Mouse (Mus musculus) liver (tissue): ENCODE results near the gene Otoa.
A peak's percentile ranks its signal among the peaks of the same experiment; 100 is the strongest.

Experiments used
- DNase-seq: peaks from one replicate; pipeline ENCODE4 v3.0.0-alpha.2; 2020; ENCODE audit warnings: mixed read lengths

Otoa gene

DNA sequence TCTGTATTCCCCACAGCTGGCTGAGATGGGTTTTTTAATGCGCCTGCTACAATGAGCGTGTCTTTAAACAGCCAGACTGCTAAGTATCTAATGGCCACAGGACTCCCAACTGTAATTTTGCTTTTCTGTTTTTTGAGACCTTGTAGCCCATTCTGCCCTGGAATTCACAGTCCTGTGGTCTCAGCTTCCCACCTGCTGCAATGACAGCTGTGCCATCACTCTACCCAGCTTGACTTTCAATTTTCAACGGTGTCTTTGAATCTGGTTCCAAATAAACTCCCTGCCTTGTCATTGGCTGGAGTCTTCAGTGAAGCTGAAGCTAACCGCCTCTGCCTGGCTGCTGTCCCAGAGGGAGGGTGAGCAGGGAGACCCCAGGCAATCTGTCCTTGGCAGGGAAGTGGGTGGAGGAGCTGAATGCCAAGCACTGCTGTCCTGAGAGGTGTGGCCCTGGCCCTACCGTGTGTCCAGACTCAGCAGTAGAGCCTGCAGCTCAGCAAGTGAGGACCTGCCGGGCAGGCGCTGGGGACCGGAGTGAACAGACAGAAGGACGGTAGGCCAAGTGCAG lies 1.6 kb downstream of the Otoa start:
- no peak for DNase-seq

DNA sequence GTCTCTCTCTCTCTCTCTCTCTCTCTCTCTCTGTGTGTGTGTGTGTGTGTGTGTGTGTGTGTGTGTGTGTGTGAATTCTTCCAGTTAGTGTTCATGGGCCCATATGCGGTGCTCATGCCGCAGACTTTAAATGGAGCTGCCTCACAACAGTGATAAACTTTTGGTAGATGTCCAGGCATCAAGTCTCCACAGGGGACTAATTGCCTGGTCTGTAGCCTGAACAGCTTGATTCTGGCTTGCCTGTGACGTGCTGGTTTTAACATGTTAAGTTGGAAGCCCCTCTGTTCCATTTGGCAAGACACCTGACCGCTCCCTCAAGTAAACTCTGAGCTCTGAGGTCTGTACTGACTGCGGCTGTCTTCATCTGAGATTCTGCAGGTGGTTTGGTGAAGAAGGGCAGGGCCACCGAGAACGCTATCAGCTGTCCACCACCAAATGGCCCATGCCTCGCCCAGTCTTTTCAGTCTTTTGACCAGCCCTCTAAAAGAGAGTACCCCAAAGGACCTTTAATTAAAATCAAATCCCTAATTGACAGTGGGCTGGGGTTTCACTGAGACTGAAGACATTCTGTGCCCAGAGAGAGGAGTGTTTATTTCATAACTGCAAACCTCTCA lies 3.5 kb downstream of the Otoa start:
- no peak for DNase-seq

DNA sequence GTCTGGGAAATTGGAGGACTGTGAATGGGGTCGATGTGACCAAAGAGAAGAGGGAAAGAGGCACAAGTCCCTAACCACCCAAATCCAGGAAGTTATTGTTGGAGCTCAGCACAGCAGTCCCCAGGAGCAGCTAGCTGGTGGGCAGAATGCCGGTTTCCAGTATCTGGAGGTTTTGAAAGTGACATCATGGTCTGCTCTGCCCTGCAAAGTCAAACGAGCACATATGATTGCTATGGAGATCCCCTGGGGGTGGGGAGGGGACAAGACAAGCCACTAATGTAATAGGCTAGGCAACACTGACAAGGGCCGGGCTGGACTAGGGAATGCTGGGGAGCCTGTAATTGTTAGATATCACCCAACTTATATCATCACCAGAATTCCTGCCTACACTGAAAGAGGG lies 4.0 kb downstream of the Otoa start:
- no peak for DNase-seq

DNA sequence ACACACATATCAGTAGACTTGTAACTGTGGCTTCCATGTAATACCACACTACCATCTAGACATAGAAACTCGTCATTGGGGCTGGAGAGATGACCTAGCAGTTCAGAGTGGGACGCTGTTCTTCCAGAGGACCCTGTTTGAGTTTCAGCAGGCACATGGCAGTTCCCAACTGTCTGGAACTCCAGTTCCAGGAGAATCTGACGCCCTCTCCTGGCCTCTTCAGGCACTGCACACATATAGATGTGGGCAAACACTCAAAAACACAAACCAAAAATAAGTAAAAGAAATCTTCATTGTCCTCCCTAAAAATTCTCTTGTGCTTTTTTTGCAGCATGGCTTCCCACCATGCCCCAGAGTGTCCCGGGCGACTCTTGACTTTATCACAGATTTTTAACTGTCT lies 7.3 kb downstream of the Otoa start:
- no peak for DNase-seq

- no peak for DNase-seq
These were observed 9.3 kb downstream of the Otoa start for GRCm38 (mm10) chr7:121090748-121091147.

- no peak for DNase-seq
These were observed 11.6 kb downstream of the Otoa start for GRCm38 (mm10) chr7:121093026-121093425.

DNA sequence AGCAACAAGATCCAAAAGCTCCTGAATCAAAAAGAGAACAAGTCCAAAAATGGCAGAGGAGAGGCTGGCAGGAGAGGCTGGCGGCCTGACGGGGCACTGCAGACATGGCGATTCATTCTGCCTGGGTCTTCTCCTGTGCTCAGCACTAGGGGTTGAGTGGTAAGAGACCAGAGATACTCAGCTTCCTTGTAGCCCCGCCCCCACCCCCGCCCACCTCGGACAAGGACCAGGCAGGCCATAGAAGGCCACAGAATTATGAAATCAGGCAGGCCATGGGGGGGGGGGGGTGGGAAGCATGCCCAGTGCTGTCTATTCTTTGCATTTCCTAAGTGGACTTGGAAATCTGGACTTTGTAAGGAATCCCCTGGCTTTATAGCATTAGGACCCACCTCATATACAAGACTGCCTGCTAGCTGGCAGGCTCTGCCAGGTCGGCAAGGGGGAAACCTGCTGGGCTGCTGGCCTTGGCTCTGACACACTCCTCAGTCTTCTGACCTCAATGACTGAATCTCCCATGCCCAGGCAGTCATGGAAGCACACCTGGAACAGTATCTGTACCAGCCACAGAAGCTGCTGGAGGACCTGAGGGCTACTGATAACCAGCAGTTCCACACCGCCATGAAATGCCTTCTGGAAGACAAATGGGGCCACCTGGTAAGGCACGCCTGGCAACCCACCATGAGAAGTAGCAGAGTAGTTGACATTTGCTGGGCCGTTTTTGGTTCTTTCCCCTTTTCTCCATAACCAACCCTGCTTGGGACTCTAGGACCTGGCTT lies 17.4 kb downstream of the Otoa start:
- peak; percentile 10 for DNase-seq

DNA sequence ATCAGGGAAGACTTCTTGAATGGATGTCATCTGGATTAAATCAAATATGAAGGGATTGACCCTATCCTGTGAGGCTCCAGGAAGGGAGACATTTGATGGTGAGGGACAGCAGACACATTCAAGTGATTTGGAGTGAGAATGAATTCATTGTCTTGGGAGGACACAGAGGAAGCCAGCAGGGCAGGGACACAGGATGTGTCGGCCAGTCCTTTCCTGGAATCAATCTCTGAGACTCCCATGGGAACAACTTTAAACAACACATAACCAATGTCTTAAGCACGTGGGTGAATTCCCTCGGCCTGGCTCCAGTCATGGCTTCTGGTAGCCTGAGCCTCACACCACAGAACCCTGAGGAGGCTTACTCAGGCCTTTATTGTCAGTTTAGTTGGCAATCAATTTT lies 26.4 kb downstream of the Otoa start:
- no peak for DNase-seq

- DNase-seq = no peak
These were observed 29.9 kb downstream of the Otoa start for GRCm38 (mm10) chr7:121111321-121111720.

GRCm38 (mm10) chr7:121111762-121112161 lies 30.3 kb downstream of the Otoa start:
- DNase-seq = no peak

DNA sequence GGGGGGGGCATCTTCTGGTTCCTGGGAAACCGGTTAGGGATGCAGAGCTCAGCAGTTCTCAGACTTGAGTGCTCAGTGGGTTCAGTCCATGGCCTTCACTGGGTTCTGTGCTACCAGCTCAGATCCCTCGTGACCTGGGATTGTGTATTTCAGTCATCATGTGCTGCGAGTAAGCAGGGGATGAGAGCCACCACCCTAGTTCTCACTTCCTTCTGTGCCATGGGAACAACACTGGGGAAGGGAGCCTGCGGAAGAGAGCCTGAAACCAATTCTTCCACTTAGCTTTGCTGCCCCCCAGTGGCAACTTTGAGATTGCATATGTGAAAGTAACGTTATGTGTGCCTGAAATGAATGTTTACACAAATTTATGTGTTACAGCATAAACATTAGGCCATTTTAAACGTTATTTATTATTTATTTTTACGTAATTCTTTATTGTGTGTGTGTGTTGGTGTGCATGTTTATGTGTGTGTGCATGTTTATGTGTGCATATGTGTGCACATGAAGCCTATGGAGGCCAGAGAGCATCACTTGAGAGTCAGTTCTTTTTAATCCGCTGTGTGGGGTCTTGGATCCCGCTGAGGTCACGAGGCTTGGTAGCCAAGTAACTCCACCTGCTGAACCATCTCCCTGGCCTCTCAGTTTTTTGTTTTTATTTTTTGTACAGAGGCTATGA lies 38.8 kb downstream of the Otoa start:
- DNase-seq = peak; percentile 75

DNA sequence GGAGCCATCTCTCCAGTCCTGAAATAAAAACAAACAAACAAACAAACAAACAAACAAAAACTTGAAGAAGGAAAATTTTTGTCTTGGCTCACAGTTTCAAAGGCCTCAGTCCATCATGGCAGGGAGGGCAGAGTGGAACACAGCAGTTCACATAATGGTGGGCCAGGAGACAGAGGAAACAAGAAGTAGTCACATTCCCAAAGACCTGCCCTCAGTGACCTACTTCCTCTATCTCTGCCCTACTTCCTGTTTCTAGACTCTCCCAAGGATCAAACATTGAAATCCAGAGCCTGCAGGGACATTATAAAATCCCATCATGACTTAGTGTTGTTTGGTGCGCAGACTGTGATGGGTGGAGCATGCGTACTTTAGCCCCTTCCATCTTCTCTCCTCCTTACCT lies 49.4 kb downstream of the Otoa start:
- no peak for DNase-seq

- no peak for DNase-seq
These were observed 59.8 kb downstream of the Otoa start for GRCm38 (mm10) chr7:121141274-121141673.

- no peak for DNase-seq
These were observed 69.2 kb downstream of the Otoa start for GRCm38 (mm10) chr7:121150662-121151061.

GRCm38 (mm10) chr7:121152186-121152585 lies 70.7 kb downstream of the Otoa start:
- no peak for DNase-seq

GRCm38 (mm10) chr7:121165616-121166015 lies 84.2 kb downstream of the Otoa start:
- no peak for DNase-seq

- DNase-seq = no peak
These were observed 90.4 kb downstream of the Otoa start for GRCm38 (mm10) chr7:121171888-121172287.

DNA sequence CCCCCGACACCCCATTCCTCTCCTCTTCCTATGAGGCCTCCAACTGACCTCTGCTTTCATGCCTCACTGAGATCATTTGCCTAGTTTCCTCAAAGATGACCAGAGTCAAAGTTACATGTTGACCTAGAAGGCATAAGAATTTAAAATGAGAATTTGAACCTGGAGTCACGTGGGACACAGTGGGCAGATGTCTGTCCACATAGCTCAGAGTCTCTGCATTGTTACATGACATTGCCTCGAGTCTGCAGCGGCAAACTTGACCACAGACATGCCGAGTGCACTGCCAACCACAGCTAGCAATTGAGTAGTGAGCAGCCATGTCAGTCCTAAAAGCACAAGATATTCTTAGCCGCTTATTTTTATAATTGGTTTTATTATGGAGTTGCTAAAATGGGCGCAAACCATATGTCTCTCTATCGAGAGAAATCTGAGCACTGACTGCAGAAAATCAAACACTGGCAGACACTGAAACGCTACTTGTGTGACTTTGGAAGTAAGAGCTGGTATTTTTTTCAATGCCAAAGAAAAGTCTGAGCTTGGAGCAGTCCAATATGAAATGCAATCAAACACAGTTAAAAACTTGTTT lies 105.8 kb downstream of the Otoa start:
- DNase-seq = no peak

DNA sequence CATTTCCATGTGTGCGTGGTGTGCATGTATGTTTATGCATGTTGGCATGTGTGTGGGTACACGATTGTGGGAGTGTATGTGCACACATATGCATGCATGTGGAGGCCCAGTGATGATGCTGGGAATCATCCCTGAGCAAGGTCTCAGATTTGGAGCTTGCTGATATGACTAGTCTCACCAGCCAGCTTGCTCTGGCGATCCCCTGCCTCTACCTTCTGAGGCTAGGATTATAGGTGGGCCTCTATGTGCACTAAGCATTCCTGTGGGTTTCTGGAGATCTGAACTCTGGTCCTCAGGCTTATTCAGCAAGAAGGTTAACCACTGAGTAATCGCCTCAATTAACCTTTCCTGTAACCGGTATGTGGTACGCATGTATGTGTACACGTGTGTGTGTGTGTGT lies 107.5 kb downstream of the Otoa start:
- no peak for DNase-seq

DNA sequence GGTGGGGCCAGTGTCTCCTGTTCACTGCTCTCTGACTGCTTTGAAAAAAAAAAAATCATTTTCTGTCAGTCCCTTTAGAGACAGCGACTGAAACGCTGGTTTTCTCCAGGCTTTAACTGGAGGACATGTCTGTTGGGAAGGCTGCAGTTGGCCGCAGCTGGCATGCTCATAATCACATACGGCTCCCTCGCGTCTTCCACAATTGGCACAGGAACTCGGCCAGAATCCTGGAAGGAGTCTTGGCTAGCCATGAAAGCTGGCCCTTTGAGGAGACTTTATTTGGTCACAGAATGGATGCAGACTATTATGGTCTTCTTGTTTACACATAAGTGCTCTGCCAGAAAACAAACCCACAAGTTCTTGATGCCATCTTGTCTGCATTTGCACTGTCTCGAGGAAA lies 117.5 kb downstream of the Otoa start:
- no peak for DNase-seq

DNA sequence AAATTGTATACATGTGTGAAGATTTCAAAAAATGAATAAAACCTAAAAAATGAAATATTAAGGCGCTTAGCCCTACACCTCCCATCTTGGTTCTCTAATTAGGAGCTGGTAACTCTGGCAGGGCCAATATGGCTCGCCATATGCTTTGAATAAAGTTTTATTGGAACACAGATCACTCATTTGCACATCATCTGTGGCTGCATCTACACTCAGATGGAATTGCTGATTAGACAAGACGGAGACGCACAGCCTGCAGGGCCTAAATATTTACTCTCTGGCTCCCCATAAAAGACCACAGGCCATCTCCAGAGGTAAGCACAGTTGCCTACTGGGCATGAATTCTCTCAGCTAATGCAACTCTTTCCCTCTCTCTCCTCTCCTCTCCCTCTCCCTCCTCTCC lies 130.4 kb downstream of the Otoa start:
- DNase-seq = no peak
